Mouse (Mus musculus): ENCODE data around the gene Angptl1.

Angptl1 gene

DNA sequence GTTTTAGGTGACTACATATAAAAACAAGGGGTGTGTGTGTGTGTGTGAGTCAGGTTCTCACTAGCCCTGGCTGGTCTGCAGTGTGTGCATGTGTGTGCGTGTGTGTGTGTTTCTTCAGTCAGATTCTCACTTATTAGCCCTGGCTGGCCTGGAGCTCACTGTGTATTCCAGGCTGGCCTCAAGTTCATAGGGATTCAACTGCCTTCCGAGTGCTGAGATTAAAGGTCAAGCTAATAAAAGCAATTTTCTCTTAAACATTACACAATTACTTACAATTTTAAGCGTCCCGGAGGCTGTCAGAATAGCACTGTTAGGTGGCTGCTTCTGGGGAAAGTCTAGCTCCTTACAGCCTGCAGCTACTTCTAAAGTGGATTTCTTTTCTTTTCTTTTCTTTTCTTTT, at the start of gene Angptl1:
Gene Angptl1, plus strand, starts transcription at position 386 of the 400 bp plus-strand sequence.
- no peak for DNase-seq

DNA sequence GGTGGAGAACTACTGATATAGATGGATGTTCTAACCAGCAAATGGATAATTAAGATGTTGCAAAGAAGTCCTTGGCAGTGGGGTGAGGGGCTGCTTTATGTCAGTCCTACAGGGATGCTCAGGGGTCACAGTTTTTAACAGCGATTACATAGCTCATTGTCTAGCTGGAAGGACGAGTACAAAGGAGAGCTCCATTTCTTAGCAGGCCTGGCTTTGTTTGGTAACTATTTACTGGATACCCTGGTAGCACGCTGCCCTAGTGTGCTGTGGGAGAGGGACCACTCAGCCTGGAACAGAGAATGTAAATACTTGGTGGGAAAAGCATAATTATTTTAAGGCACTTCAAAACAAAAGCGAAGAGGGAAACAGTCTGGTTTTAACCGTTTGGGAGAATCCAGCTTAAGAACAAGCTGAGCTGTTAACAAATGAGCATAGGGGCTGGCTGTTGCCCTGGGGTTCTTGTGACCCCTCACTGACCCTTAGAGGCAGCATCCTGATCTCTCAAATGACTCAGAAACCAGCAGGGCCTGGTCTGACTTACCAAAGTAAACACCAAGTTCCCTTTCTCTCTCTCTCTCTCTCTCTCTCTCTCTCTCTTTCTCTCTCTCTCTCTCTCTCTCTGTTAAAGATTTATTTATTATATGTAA, 48.4 kb upstream of the Angptl1 start:
- no peak for DNase-seq

DNA sequence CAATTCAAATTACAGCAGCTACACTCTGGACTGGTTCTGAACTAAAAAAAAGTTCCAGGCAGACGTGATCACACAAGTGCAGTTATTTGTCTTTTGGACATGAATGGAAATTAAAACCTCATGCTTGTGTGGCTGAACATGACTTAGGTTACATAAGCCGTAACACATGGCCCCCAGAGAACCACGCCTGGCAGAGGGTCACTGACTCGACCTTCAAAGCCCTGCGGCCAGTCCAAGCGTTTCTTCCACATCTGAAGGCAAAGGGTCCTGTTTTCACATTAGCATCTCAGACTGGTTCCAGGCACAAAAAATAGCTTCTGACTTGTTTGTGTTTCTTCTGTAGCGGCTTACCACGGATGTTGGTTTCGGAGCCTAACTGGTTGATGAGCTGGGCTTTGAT, 42.1 kb upstream of the Angptl1 start:
- DNase-seq, result no peak

DNA sequence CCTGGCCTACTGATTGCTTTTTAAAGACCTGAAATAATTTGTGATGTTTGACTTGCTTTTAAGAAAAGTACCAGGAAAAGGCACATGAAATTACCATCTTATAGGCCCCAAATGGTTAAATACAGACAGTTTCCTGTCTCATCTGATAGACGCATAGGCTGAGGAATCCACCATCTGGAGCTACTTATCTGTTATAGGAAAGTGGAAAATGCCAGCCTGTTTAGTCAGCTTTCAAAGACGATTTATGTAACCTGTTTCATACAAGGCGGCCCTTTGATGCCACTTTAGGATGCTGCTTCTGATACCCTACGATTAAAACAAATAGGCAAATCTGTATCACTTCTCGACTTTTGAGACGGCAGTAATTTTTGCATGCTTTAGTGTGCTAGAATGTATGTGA, 37.1 kb upstream of the Angptl1 start:
- no peak for DNase-seq

DNA sequence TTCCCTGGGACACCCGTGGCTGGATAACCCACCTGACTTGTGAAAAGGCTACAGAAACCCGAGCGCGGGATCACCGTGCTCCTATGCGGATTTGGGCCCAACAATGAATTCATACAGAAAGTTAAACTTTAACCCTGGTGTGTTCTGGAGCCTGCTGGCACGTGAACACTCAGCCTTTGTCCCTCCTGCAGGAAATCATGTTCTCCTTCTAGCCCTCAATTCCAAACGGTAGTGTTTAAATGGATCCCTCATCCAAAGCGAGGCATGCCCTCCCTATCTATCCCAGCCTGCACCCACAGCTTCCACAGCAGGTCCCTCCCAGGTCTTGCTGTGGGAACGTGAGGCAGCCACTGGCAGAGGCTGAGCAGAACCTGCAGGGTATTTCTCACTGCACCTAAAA, 30.0 kb upstream of the Angptl1 start:
- no peak for DNase-seq

DNA sequence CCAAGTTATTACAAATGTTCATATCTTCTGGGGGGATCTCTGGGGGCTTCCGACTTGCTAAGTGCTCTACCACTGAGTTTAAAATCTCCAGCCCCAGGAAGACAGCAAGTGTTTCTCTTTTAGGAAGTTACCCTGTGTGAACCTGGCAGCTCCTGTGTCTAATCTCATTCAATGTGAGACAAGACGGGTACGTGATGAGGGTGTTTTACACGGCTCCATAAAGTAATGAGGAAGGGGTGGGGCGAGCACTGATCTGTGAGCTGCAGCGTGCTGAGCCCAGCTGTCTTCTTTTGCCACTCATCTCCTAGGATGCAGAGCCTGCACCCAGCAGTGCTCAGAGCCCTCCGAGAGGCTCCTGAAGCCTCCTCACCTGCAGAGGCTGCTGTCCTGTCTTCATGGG, 26.4 kb upstream of the Angptl1 start:
- no peak for DNase-seq

DNA sequence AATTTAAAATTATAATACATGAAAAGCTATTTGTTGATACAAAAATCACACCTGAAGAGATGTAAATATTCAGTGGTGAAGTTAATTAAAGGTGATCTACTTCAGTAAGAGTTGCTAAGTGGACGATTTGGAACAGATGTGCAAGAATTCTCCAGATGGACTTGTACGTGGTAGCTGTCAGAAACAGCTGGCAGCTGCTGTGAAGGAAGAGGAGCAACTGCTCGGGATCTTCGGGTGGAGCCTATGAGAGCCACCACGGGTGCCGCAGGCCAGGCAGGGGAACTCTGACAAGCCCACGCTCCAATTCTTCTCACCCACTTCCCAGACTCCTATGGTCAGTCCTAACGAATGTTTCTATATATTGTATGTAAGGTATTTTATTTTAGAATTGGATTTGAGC, 25.6 kb upstream of the Angptl1 start:
- DNase-seq, result no peak

DNA sequence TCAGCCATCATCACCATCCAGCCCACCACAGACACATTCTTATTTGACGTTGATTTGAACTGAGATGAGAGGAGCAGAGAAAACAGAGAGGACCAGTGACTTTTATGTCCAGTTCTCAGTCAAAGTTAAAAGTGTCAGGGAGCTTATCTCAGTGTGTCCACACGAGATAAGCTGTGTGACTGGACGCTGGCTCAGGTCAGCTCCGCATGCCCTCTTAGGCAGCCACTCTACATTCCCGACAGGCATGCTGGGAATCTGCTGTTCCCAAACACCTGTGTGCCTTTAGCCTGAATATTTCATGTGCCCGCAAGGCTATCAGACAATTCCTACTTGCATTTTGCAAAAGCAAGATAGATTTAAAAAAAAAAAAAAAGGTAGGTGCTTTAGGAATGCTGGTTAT, 24.9 kb upstream of the Angptl1 start:
- no peak for DNase-seq

DNA sequence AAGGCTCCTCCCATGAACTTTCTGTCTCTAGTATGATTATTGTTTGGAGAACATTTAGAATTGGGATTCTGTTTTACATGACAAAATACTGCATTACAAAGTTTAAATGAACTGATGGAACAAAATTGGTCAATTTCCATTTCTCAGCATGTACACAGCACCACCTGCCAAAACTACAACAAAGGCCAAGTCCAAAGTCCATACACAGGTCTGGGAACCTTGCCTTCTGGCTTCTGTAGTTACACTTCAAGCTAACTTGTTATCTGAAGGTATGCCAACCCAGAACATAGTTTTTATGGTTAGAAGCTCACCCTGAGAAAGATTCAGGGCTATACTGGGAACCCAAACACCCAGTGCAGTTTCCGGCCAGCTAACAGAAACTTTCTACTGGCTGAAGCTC, 19.1 kb upstream of the Angptl1 start:
- DNase-seq, result no peak

DNA sequence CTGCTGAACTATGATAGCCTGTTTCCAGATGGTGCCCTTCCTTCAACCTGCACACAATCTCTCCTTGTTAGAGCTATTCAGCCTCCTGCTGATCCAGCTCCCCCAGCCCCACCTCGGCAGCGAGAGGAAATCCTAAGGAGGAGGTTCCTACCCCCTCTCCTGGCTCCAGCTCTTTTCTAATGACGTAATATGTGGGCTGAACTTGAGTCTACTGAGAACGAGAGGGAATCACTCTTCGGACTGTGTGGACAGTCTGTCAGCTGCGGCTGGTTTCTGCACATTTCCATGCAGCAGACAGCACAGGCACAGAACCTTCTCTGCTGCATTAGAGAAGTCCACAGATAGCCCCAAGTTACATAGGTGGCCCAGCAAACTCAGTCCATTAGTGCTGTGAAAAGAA, 333 bp downstream of the Angptl1 start:
- no peak for DNase-seq

DNA sequence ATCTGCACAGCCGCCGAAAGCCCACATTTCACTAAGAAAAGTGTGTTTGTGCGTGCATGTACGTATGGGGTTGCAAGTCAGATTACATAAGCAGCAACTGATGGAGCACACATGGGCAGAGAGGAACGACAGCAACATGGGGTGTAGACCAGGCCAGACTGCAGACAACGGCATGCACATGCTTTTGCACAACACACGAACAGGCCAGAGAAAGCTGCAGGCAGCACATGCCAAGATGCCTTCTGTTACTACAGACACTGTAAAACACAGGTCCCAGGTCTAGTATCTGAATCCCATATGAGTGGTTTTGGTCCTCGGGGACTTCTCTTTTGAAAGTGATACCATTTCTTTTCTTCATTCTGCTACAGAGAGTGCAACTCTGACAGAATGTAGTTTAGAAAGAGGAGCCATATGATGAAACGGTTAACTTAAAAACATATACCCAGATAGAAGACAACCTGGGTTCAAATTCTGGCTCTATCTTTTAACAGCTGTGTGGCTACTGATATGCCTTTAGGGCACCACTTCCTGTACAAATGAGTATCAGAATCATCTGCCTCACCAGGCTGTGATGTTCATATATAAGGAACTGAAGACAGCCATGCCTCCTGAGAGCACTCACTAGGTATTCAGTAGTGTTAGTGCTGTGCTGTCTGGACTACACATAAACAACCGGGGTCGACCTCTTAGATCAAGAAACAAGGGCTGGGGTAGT, 3.4 kb downstream of the Angptl1 start:
- no peak for DNase-seq

DNA sequence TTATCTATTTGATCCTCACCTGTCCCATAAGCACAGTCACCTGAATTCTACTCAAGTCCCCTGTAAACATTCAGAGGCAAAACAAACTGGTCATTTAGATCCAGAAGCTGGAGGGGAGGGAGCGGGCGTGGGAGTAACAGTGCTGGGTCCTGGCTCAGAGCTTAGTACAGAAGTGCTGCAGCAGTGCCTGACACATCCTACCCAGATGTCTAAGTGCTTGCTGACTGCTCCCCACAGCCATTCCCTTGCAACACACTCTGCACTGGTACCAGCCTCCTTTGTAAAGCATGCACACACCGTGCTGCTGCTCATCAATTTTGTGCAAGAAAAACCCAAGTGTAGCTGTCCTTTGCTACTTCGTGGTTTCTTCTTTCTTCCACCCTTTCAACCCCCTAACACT, 8.7 kb downstream of the Angptl1 start:
- DNase-seq, result no peak

DNA sequence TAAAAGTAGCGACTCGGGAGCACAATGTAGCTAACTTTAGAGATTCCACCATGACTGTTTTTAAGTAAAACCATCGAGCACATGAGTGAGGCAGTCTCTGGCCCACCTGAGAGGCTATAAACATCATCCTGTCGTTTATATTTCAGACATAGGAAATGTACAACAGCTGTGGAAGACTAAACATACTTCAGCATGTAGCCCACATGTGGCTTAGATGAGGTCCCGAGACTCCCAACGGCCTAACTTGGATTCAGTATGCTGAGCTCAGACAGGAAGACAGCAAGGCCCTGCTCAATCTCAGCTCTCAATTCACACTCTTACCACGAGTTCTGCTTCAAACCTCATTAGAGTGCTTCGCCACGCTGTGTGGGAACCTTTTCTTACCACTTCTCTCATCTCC, 14.0 kb downstream of the Angptl1 start:
- DNase-seq, result no peak

DNA sequence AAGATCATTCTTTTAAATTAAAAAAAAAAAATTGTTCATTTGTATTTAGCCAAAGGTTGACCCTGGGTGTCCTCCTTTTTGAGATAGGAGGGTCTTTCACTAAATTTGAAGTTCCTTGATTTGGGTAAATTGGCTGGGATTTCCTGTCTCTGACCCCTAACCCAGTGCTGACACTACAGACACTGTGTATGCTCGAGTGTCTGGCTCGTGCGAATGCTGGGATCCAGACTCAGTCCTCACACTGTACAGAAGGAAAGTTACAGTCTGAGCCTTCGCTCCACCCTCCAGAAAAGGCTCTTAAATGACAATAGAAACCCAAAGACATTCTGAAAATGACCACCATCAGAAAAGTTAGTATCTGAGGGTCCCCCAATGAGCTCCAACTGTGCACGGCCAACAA, 14.5 kb downstream of the Angptl1 start:
- DNase-seq, result no peak

DNA sequence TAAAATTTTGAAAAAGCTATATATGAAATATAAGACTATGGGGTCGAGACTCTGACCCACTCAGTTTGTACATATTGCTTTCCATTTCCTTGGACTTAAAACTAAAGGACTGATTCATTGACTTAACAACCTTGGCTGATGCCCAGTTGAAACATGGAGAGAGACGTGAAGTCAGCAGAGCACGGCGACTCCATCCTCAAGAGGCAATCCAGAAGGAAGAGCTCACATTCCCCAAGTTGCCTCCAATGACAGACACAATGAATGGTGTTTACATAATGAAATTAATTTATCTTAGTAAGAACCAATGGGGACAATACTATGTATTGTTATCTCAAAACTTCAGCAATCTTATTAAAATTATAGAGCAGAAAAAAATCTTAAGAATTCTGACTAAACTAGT, 16.2 kb downstream of the Angptl1 start:
- no peak for DNase-seq

DNA sequence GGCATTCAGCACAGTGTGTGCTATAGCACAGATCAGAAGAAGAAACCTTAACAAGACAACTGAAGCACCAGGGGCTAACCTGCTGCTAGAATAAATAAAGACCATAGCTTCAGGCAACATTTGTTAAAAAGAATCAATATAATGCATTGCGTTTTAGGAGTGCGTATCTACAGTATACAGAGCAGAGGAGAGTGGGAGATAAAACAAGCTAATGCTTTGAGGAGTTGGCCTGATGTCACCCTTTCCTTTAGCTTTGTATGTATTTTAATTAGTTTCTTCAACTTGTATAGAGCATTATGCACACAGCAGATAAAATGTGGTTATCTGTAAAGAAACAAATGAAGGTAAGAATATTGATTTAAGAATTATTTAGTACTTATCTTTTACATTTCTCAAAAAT, 18.3 kb downstream of the Angptl1 start:
- no peak for DNase-seq

DNA sequence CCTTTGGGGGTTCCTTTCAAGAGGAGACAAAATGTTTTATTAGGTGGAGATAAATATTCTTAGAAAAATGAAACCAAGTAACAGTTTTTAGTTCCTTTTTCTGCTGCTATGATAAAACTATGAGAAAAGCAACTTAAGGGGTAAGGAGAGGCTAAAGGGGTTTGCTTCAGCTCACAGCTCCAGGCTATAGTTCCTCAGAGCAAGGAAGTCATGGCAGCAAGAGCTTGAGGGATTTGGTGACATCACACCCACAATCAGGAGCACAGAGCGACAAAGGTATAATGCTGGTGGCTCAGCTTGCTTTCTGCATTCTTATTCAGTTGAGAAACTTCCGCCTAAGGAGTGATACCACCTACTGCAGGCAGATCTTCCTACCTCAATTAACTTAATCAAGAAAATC, 20.8 kb downstream of the Angptl1 start:
- DNase-seq, result no peak

DNA sequence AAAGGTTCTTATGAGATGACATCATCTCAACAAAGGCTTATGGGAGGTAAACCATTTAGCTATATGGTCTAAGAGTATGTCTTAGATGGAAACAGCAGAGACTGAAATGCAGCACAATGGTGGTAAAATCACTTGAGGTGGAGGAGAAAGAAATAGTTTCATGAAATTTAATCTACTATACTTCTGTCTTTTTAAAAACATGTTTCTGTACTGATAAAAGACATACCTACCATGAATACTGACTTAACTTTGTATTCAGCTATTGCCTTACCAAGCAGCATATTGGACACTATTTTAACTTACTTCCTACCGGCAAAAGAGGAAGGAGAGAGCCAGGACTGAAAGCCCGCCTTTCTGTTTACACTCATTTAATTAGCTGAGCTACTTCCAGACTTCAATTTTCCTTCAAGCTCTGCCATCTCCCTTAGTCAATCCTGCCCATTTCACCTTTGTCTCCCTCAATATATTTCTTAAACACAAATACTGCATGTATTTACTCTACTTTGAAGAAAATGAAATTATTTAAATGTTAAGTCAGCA, 21.4 kb downstream of the Angptl1 start:
- DNase-seq, result no peak

DNA sequence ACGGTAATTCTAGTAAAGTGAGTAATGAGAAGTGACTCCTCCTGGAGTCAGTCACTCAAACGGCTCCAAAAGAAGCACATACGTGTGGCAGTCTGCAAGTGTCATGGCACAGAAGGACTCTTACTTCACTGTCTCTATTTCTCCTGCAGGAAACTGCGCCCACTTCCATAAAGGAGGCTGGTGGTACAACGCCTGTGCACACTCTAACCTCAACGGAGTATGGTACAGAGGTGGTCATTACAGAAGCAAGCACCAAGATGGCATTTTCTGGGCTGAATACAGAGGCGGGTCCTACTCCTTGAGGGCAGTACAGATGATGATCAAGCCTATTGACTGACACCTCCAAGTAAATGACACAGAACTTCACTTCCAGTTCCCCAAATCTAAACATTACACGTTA, 21.9 kb downstream of the Angptl1 start:
- DNase-seq, result no peak

DNA sequence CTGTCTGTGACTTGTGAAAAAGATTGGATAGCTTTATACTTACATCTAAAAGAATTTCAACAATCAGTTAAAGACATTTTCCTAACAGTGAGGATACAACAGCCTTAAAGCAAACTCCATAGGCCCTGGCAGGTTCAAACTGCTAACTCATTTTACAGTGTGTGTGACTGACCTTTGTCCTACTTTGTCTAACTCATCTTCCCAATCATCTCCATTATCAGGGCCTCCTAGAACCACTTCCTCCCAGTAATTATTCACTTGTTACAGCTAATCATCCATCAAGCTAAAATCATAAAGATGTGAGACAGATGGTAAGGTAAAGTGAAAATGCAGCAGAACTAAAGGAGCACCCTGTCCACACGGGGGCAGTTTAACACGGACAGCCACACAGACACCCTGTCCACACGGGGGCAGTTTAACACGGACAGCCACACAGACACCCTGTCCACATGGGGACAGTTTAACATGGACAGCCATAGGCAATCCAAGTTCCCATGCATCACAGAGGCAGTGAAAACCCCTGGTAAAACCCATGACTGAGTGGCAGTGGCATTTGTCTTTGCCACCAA, 23.2 kb downstream of the Angptl1 start:
- no peak for DNase-seq

DNA sequence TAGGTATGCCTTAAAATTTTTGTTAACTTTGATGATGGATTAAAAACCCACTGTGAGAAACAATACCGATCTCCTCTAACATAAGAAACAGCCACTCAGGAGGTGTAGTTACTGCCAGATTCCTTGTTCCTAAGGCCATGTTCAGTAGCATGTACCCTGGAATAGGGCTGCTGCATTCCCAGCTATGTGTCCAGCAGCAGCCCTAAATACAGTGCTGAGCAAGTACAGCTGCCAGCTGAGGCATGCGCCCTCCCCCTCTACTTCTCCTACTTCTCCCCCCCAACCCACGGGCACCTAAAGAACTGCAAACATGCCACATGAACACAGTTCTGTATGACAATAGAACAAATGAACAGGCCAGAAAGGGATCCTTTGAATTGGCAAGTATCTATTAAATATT, 25.4 kb downstream of the Angptl1 start:
- DNase-seq, result no peak

DNA sequence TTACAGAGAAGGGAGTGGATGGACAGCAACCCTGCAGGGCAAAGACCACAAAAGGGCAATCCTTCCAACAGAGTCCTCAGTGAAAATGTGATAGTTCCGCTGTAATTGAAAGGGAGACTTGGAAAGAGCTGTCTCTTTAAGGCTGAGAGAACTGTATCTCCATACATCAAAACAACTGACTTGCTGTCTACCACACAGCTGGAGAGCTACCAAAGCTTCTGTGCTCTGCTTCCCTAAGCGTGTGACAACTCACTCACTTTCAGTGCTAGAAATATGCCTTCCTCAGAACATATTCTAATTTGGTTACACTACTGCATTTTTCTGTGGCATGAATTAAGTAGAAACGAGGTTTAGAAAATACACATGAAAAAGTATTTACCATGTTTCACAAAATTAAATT, 25.9 kb downstream of the Angptl1 start:
- DNase-seq, result no peak

DNA sequence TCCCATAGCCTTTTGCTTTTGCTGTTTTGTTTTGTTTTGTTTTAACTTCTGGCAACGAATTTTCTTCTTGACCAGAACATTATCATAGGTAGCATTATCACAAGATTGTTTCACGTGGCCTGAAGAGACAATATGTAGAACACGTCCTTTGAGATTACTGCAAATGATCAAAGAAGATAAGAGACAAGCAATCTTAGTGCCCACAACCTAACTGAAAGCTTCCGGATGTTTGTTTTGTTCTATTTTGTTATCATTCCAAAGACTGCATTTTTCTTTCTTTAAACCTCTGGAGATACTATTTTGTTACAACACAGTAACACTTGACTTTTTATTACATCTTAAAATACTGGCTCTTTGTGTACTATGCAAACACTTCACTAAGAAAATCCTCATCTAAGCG, 31.7 kb downstream of the Angptl1 start:
- DNase-seq, result no peak

DNA sequence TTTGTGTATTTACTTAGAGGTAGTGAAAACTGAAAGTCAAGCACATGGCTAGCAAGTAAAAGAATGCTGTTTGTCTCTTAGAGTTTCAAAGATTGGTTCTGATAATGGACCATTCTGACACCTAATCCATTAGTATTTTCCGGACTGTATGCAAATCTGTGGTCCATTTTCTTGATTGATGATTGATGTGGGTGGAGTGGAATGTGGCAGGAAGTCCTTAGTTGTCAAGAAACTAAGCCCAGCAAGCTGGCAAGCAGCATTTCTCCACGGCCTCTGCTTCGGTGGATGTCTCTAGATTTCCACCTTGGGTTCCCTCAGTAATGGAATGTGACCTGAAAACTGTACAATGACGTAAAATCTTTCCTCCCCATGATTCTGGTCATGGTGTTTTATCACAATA, 32.3 kb downstream of the Angptl1 start:
- DNase-seq, result no peak

DNA sequence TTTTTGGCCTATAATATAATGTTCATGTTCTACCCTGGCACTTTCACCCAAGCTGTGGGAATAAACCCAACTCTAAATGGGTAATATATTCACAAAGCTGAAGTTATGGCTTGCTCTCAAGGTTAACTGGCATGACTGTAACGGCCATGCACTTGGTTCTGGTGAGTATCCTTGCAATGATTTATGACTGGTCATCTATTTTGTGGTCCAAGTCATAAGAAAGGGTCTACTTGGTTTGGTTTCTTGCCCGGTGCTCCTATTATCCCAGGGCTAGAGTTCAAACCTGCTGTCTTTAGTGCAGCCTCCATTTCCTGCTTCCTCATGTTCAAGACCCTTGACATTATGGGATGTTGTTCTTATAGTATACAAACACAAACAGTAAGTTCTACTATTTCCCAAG, 46.4 kb downstream of the Angptl1 start:
- DNase-seq, result no peak

All from cerebellum, adult 9-11 months (tissue).